ENCODE assay signal across 11 mouse cellular contexts in the genomic region with DNA sequence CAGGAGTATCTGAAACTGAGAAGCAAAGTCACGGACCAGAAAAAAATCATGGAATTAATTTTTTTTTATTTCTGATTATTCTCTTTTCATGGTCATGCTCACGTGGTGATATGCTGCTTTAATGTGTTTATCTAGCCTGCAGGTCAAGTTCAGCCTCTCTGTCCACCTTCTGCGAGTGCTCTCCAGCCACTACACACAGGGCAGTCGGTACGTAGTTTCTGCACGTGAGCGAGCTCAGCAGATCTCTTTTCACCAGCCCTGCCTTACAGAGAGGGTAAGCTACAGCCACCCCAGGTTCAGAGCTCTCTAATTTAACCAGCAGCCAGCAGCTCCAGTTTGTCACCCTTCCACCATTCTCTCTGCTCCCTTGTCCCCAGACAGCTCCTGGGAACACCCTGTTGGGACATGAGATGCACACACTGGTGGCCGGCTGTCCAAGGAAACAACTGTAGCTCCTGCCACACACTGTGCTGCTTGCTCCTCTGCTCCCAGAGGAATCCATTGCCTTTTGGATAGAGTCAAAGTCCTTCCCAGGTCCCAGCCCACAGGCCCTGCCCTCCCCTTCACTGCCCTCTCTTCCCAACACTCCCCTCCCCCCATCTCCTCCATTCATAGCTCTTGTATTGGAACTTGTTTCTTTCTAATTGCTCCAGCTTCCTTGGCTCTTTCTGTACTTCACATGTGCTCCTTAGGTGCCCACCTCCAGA.
A peak's percentile ranks its signal among the peaks of the same experiment; 100 is the strongest.
DNase-seq lines count a peak whose midpoint lies in the region; ATAC-seq and TF ChIP-seq lines count a peak whose summit lies in the region.
"Had no signal": no experiment of that assay in that cellular context is flagged by ENCODE, and none has a peak within 500 bp of the region (broad histone marks: within the 10 kb centered on the region; RNA-seq: fewer than 3 reads in every experiment).

No protein-coding gene starts in this region.

- 55% methylated on average over 8 of the region's 8 CpGs for WGBS in forebrain, embryonic 10.5 days
- 64% methylated on average over 8 of the region's 8 CpGs for WGBS in forebrain, embryonic 12.5 days
- 42% methylated on average over 8 of the region's 8 CpGs for WGBS in kidney, embryonic 15.5 days
- WGBS in liver, embryonic 12.5 days (ENCODE audit: insufficient replicate concordance) = 60% methylated on average over 8 of the region's 8 CpGs
- 58% methylated on average over 8 of the region's 8 CpGs for WGBS in heart, embryonic 12.5 days

- no peak for ATAC-seq in forebrain, embryonic 12.5 days (ENCODE audit: low FRiP score)
- ATAC-seq in kidney, embryonic 15.5 days (replicated peaks; ENCODE audit: low FRiP score) = 0 out of 2 replicates have a peak, but pooled peaks have one; percentile 43
- peak; percentile 49; the same call in 1 of the 2 replicates for ATAC-seq in liver, embryonic 12.5 days
- no peak for ATAC-seq in heart, embryonic 12.5 days (ENCODE audit: insufficient number of reproducible peaks, low FRiP score)
- ATAC-seq: lung, postnatal 0 days; Patski had no signal

- TF ChIP-seq POLR2A in cortical plate, adult 2 months (IDR thresholded peaks at IDR 0.05; ENCODE audit: extremely low read depth, insufficient read depth, low read length) = no peak

- H3K27ac ChIP-seq in forebrain, embryonic 10.5 days = peak overlapping the region; percentile 53
- H3K27ac ChIP-seq in forebrain, embryonic 12.5 days = no peak overlapping the region
- 0 out of 2 replicates have a peak overlapping the region, but pooled peaks have one; percentile 83 for H3K27ac ChIP-seq in cortical plate, adult 2 months (ENCODE audit: insufficient read depth, low read length)
- peak overlapping the region; percentile 37; the same call in 1 of the 2 replicates for H3K27ac ChIP-seq in kidney, embryonic 15.5 days
- H3K27ac ChIP-seq in liver, embryonic 12.5 days = no peak overlapping the region
- H3K27ac ChIP-seq in heart, embryonic 12.5 days (ENCODE audit: poor library complexity, severe bottlenecking) = no peak overlapping the region
- H3K27ac ChIP-seq: stomach, embryonic 15.5 days had no signal

- H3K36me3 ChIP-seq in forebrain, embryonic 10.5 days (replicated peaks) = no peaks in the 10 kb centered on the region
- H3K36me3 ChIP-seq in forebrain, embryonic 12.5 days (replicated peaks) = no peaks in the 10 kb centered on the region
- H3K36me3 ChIP-seq in kidney, embryonic 15.5 days = no peaks in the 10 kb centered on the region
- H3K36me3 ChIP-seq in liver, embryonic 12.5 days = no peaks in the 10 kb centered on the region
- no peaks in the 10 kb centered on the region for H3K36me3 ChIP-seq in heart, embryonic 12.5 days
- H3K36me3 ChIP-seq: stomach, embryonic 15.5 days had no signal

- no peak overlapping the region for H3K4me3 ChIP-seq in forebrain, embryonic 10.5 days
- H3K4me3 ChIP-seq in forebrain, embryonic 12.5 days (replicated peaks) = no peak overlapping the region
- H3K4me3 ChIP-seq in cortical plate, adult 2 months (ENCODE audit: insufficient read depth, low read length) = no peak overlapping the region
- no peak overlapping the region for H3K4me3 ChIP-seq in kidney, embryonic 15.5 days (replicated peaks)
- H3K4me3 ChIP-seq in liver, embryonic 12.5 days = no peak overlapping the region
- no peak overlapping the region for H3K4me3 ChIP-seq in heart, embryonic 12.5 days
- H3K4me3 ChIP-seq: stomach, embryonic 15.5 days had no signal

- H3K4me1 ChIP-seq in forebrain, embryonic 10.5 days = peaks cover 29% of the 10 kb centered on the region
- H3K4me1 ChIP-seq in forebrain, embryonic 12.5 days = peaks cover 28% of the 10 kb centered on the region
- no peaks in the 10 kb centered on the region for H3K4me1 ChIP-seq in cortical plate, adult 2 months (ENCODE audit: control insufficient read depth, insufficient read depth, low read length)
- H3K4me1 ChIP-seq in kidney, embryonic 15.5 days = peaks cover 16% of the 10 kb centered on the region
- H3K4me1 ChIP-seq in liver, embryonic 12.5 days = no peaks in the 10 kb centered on the region
- peaks cover 8% of the 10 kb centered on the region; the same call in 1 of the 2 replicates for H3K4me1 ChIP-seq in heart, embryonic 12.5 days (replicated peaks)

- no peak overlapping the region for H3K4me2 ChIP-seq in forebrain, embryonic 12.5 days
- no peak overlapping the region for H3K4me2 ChIP-seq in kidney, embryonic 15.5 days
- no peak overlapping the region for H3K4me2 ChIP-seq in liver, embryonic 12.5 days
- no peak overlapping the region for H3K4me2 ChIP-seq in heart, embryonic 12.5 days
- H3K4me2 ChIP-seq: stomach, embryonic 15.5 days had no signal

- peaks cover 27% of the 10 kb centered on the region for H3K27me3 ChIP-seq in forebrain, embryonic 10.5 days (ENCODE audit: poor library complexity, severe bottlenecking)
- H3K27me3 ChIP-seq in forebrain, embryonic 12.5 days = peaks cover 5% of the 10 kb centered on the region; the same call in 1 of the 2 replicates
- no peaks in the 10 kb centered on the region for H3K27me3 ChIP-seq in kidney, embryonic 15.5 days
- no peaks in the 10 kb centered on the region for H3K27me3 ChIP-seq in liver, embryonic 12.5 days (replicated peaks)
- 0 out of 2 replicates have a peak, but pooled peaks cover 13% of the 10 kb centered on the region for H3K27me3 ChIP-seq in heart, embryonic 12.5 days (replicated peaks)

- TF ChIP-seq CTCF in cortical plate, adult 2 months (IDR thresholded peaks at IDR 0.05; ENCODE audit: extremely low read depth, insufficient read depth, low read length) = no peak

- DNase-seq in forebrain, embryonic 10.5 days (ENCODE audit: extremely low spot score, low spot score) = no peak
- no peak for DNase-seq in cerebellum, postnatal 36 days
- no peak for DNase-seq in ovary, postnatal 10 days (ENCODE audit: low spot score)

- no peaks in the 10 kb centered on the region for H3K9me3 ChIP-seq in forebrain, embryonic 10.5 days
- H3K9me3 ChIP-seq in forebrain, embryonic 12.5 days = no peaks in the 10 kb centered on the region
- H3K9me3 ChIP-seq in kidney, embryonic 15.5 days (replicated peaks) = no peaks in the 10 kb centered on the region
- H3K9me3 ChIP-seq in liver, embryonic 12.5 days (replicated peaks) = no peaks in the 10 kb centered on the region
- no peaks in the 10 kb centered on the region for H3K9me3 ChIP-seq in heart, embryonic 12.5 days (replicated peaks)
- H3K9me3 ChIP-seq: stomach, embryonic 15.5 days had no signal

- no peak overlapping the region for H3K9ac ChIP-seq in forebrain, embryonic 12.5 days
- H3K9ac ChIP-seq in kidney, embryonic 15.5 days = no peak overlapping the region
- H3K9ac ChIP-seq in liver, embryonic 12.5 days = no peak overlapping the region
- no peak overlapping the region for H3K9ac ChIP-seq in heart, embryonic 12.5 days
- H3K9ac ChIP-seq: stomach, embryonic 15.5 days had no signal

Comparison
In these comparisons a context has a peak if more than half of its experiments do, and no peak if none do; other contexts are left out.
1. H3K27ac ChIP-seq: peak in forebrain, embryonic 10.5 days (single experiment), cortical plate, adult 2 months (single experiment) and kidney, embryonic 15.5 days (single experiment); none in forebrain, embryonic 12.5 days (single experiment), liver, embryonic 12.5 days (single experiment) and heart, embryonic 12.5 days (single experiment).
2. ATAC-seq: peak in kidney, embryonic 15.5 days (single experiment) and liver, embryonic 12.5 days (single experiment); none in forebrain, embryonic 12.5 days (single experiment) and heart, embryonic 12.5 days (single experiment).